In genomic region chr6:91617031-91617596, GRCm38 (mm10) we compare ENCODE assay signal across 9 mouse cellular contexts.
DNase-seq lines count a peak whose midpoint lies in the region; ATAC-seq and TF ChIP-seq lines count a peak whose summit lies in the region.
"Had no signal": no experiment of that assay in that cellular context is flagged by ENCODE, and none has a peak within 500 bp of the region (broad histone marks: within the 10 kb centered on the region; RNA-seq: fewer than 3 reads in every experiment).

No protein-coding gene starts in this region.

- peaks cover 5% of the 10 kb centered on the region; the same call in 1 of the 2 replicates for H3K9me3 ChIP-seq in embryonic facial prominence, embryonic 14.5 days (ENCODE audit: control insufficient read depth, low read length)
- no peaks in the 10 kb centered on the region for H3K9me3 ChIP-seq in neural tube, embryonic 15.5 days (replicated peaks)

- peak overlapping the region; percentile 36 for H3K4me3 ChIP-seq in embryonic facial prominence, embryonic 14.5 days (ENCODE audit: low read depth, low read length)
- H3K4me3 ChIP-seq in lung, adult 2 months (replicated peaks; ENCODE audit: extremely low read depth, low read depth, low read length), result no peak overlapping the region
- H3K4me3 ChIP-seq in neural tube, embryonic 15.5 days (replicated peaks), result peak overlapping the region; percentile 38
- H3K4me3 ChIP-seq: erythroblast, embryonic 14.5 days had no signal

- under 1% methylated on average over 13 of the region's 13 CpGs for WGBS in embryonic facial prominence, embryonic 14.5 days
- 9% methylated on average over 13 of the region's 13 CpGs for WGBS in lung, adult 2 months
- 1% methylated on average over 13 of the region's 13 CpGs for WGBS in neural tube, embryonic 15.5 days

- no peaks in the 10 kb centered on the region for H3K36me3 ChIP-seq in embryonic facial prominence, embryonic 14.5 days (ENCODE audit: control insufficient read depth, insufficient read depth, low read length)
- H3K36me3 ChIP-seq in neural tube, embryonic 15.5 days, result no peaks in the 10 kb centered on the region

- no peak for TF ChIP-seq CTCF in lung, adult 2 months (IDR thresholded peaks at IDR 0.05; ENCODE audit: insufficient read depth, low read length)

- peak overlapping the region; percentile 66 for H3K9ac ChIP-seq in embryonic facial prominence, embryonic 14.5 days (ENCODE audit: low read depth, low read length)
- peak overlapping the region; percentile 49 for H3K9ac ChIP-seq in neural tube, embryonic 15.5 days (replicated peaks)

- peak overlapping the region; percentile 64 for H3K4me2 ChIP-seq in embryonic facial prominence, embryonic 14.5 days (ENCODE audit: low read depth, low read length)
- H3K4me2 ChIP-seq in neural tube, embryonic 15.5 days, result peak overlapping the region; percentile 64

- ATAC-seq in embryonic facial prominence, embryonic 14.5 days (ENCODE audit: low read depth), result peak; percentile 94
- ATAC-seq in hematopoietic stem cell, adult 5-6 weeks (replicated peaks in 1 of 2; ENCODE audit: insufficient read depth in 1 of 2, low FRiP score in 2 of 2, low TSS enrichment in 1 of 2, low read depth in 1 of 2, poor library complexity in 2 of 2, severe bottlenecking in 2 of 2), result peak; percentile 95 to 96
- ATAC-seq in neural tube, embryonic 15.5 days (ENCODE audit: low FRiP score), result peak; percentile 94

- peaks cover 24% of the 10 kb centered on the region for H3K4me1 ChIP-seq in embryonic facial prominence, embryonic 14.5 days (ENCODE audit: control insufficient read depth, insufficient read depth, low read length)
- peaks cover 5% of the 10 kb centered on the region for H3K4me1 ChIP-seq in lung, adult 2 months (ENCODE audit: control insufficient read depth, insufficient read depth, low read length)
- H3K4me1 ChIP-seq in neural tube, embryonic 15.5 days, result peaks cover 23% of the 10 kb centered on the region

- peak; percentile 26 for DNase-seq in 416B (ENCODE audit: low read depth)
- DNase-seq in ZHBTc4 (ENCODE audit: low read depth, low spot score), result peak; percentile 92
- DNase-seq in embryonic facial prominence, embryonic 14.5 days (ENCODE audit: low spot score), result peak; percentile 94
- DNase-seq in layer of hippocampus, adult 8-10 months (ENCODE audit: low spot score in 2 of 2), result peak; percentile 57 to 68
- peak; percentile 29 for DNase-seq in lung, adult 2 months
- DNase-seq in thymus, postnatal 25 days, result peak; percentile 83

- TF ChIP-seq POLR2A in lung, adult 2 months (IDR thresholded peaks at IDR 0.05; ENCODE audit: borderline replicate concordance, extremely low read depth, low read depth, low read length), result 0 out of 2 replicates have a peak, but pooled peaks have one; percentile 29

- H3K27me3 ChIP-seq in embryonic facial prominence, embryonic 14.5 days (replicated peaks; ENCODE audit: control insufficient read depth, insufficient read depth, low read length), result no peaks in the 10 kb centered on the region
- no peaks in the 10 kb centered on the region for H3K27me3 ChIP-seq in neural tube, embryonic 15.5 days (replicated peaks)

- peak overlapping the region; percentile 79 for H3K27ac ChIP-seq in embryonic facial prominence, embryonic 14.5 days (replicated peaks; ENCODE audit: low read depth, low read length)
- H3K27ac ChIP-seq in neural tube, embryonic 15.5 days (replicated peaks), result peak overlapping the region; percentile 91

Comparison
In these comparisons a context has a peak if more than half of its experiments do, and no peak if none do; other contexts are left out.
1. DNase-seq: peak in every context shown above with its lines; median percentile 94 in embryonic facial prominence, embryonic 14.5 days; 92 in ZHBTc4; 83 in thymus, postnatal 25 days; 62 in layer of hippocampus, adult 8-10 months; 29 in lung, adult 2 months; 26 in 416B.